Mouse (Mus musculus): ENCODE measurements around the gene Akap10. TPM values are rescaled to one million over a fixed set of nuclear protein-coding genes. Genes with fewer than 3 reads are reported as not detected.

Gene Akap10
- total RNA-seq, 2 experiments from 2014 or later: 37.5 to 47.9 TPM

DNA sequence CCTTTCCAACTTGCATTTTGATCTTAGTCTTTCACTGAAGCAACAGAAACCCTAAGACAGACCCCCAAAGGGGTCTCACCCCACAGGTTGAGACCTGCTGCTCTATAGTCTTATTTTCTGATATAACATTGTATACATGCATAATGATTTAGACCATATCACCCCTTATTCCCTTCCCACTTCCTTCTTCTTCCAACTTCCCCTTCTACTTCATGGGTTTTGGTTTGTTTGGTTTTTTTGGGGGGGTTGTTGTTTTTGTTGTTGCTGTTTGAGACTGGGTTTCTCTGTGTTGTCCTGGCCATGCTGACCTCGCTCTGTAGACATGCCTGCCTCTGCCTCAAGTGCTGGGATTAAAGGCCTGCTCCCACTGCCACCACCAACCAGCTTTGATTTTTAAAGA is 90.9 kb downstream of the Akap10 start:
- 0 out of 2 replicates have a peak, but pooled peaks have one; percentile 21 for ATAC-seq (ENCODE audit: poor library complexity, severe bottlenecking)

Other genes with a start within 250 kb of the Akap10 start
- not detected in 2 replicates for gene Fam83g, start 246.2 kb downstream of the Akap10 start, total RNA-seq (2015)
- gene Fam83g, start 246.2 kb downstream of the Akap10 start, total RNA-seq (2017): not detected in 2 replicates
- not detected in 2 replicates for gene Slc5a10, start 209.4 kb downstream of the Akap10 start, total RNA-seq (2015)
- gene Slc5a10, start 209.4 kb downstream of the Akap10 start, total RNA-seq (2017): not detected in 2 replicates
- gene Prpsap2, start 168.2 kb downstream of the Akap10 start, total RNA-seq (2015): 30.4 and 36.2 TPM in 2 replicates
- 40.9 and 45.3 TPM in 2 replicates for gene Prpsap2, start 168.2 kb downstream of the Akap10 start, total RNA-seq (2017)
- gene Ulk2, start 75.2 kb downstream of the Akap10 start, total RNA-seq (2015): 17.5 and 22.7 TPM in 2 replicates
- 16.5 and 19.8 TPM in 2 replicates for gene Ulk2, start 75.2 kb downstream of the Akap10 start, total RNA-seq (2017)
- 22.5 and 23.9 TPM in 2 replicates for gene Specc1, start 26.5 kb upstream of the Akap10 start, total RNA-seq (2015)
- 44.6 and 54.5 TPM in 2 replicates for gene Specc1, start 26.5 kb upstream of the Akap10 start, total RNA-seq (2017)